Mouse (Mus musculus) kidney, adult 9 months (tissue): Measurements from ENCODE around the gene Ssbp3.

Experiments used
- DNase-seq: peaks from one replicate; pipeline ENCODE4 v3.0.0; 2022

Ssbp3 gene

DNA sequence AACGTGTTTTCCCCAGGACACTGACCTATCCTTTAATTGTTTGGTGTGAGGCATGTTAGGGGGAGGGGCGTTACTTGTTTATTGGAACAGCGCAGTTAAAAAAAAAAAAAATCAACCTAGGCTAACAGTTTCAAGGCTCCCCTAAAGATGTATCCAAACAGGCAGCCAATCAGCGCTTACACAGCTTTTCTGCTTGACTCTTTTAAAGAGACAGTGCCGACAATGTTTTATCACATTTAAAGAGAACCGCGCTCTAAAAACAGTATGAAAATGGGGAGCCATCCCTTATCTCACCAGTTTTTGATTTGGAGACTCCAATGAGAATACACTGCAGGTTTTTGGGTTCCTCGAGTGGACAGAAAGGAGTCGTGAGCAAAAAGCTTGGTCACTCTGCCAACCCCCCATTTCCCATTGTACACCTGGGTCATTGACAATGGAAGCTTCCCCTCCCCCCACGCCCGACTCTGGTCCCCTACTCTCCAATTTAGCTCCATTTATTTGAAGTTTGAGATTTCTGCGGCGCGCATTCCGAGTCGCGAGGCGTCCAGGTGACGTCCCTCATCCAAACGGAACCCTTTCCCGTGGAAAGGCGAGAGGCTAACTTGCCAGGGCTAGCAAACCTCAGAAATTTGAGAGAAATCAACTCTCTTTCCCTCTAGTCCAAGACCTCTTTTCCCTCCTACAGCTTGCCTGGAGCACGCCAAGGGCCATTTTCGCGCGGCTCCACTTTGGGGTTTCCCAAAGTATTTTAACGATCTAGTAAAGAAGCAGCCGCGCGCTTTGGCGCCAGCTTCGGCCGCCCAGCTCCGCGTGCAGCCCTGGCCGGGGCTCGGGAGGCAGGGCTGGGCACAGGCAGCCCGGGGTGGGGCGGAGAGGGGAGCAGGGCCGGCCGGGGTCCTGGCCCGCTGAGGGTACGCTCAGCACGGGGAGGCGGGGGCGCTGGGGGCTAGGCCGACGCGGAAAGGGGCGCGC lies at the start of gene Ssbp3:
Gene Ssbp3, plus strand, starts transcription at position 501 of the 972 bp plus-strand sequence.
- peak; percentile 96 for DNase-seq

DNA sequence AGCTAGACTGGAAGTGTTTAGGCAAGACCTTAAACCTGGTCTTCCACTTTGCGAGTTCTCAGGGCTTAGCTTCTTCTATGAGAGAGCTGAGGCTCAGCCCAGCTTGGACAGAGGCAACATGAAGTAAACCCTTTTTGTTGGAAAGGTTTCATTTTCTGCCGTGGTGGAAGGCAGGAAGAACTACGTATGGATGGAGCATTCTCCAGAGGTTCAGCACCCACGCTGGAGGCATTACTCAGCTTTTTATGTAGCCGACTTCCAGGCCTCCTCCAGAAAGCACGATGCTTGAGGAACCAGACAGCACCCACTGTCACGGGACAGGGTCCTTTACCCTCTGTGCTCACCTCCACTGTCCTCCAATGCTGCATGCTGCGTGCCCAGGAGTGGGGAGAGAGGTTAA lies 48.6 kb upstream of the Ssbp3 start:
- DNase-seq: no peak

DNA sequence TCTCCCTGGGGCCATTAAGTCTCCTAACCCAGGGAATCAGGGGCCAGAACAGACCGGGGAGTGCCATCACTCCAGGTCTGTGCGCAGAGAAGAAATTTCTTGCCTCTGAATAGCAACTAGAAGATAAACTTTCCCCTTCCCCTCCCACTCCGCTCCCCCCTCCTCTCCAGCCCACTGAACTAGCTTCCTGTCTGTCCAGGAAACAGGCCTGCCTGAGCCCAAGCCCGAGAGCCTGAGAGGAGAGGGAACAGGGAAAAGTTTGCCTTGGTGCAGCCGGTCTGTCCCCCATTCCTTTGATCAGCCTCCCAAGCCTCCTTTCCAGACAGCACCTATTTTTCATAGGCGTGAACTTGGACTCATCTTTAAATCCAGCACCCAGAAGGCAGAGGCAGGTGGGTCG lies 48.2 kb upstream of the Ssbp3 start:
- peak; percentile 38 for DNase-seq

DNA sequence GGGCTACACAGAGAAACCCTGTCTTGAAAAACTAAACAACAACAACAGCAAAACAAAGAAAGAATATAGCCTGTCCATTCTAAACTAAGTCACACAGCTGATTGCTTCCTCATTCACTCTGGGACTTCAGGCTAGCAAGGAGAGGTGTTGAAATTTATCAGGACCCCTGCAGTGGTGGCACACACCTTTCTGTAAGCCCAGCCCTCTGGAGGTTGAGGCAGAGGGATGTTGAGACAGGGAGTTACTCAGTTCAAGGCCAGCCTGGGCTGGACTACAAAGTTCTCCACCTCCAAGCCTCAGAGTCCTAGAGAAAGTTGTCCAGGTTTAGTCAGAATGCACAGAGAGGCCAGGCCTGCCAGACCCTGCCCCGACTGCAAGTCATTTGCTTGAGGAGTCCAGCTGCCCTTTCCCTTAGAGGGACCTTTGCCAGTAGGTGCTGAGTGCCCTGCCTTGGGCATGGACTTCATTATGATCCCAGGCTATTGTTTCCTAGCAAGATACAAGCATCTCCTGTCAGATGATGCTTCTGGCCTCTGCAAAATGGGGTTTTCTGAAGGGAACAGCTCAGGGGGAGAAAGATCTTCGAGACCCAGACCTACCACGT lies 47.6 kb upstream of the Ssbp3 start:
- no peak for DNase-seq

DNA sequence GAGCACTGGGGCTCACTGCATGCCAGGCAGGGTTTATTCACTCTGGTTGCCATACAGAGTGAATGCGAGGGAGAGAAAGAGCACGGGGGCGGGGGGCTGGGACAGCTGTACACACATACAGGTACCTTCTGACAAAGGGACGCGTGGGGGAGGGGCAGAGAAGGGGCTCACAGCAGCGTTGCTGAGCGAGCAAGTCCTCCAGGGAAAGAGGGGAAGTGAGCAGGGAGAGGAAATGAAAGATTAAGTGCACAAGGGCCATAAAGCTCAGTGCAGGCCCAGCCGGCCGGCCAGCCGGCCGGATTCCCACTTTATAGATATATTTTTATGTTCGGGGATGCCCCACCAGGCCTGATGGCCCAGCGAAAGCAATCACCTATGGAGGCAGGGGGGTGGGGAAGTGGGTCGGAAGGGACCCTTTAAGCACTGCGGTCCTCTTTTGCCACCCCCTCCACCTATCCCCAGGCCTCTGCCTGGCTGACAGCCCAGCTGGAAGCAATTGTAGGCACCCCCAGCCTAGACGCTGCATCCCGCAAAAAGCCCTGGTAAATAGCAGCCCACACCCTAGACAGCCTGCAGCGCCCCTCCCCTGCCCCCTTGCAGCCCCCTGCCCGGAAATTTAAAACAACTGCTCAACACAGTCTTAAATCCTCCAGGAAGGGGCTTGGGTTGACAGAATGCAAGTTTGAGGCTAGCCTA lies 44.9 kb upstream of the Ssbp3 start:
- no peak for DNase-seq

DNA sequence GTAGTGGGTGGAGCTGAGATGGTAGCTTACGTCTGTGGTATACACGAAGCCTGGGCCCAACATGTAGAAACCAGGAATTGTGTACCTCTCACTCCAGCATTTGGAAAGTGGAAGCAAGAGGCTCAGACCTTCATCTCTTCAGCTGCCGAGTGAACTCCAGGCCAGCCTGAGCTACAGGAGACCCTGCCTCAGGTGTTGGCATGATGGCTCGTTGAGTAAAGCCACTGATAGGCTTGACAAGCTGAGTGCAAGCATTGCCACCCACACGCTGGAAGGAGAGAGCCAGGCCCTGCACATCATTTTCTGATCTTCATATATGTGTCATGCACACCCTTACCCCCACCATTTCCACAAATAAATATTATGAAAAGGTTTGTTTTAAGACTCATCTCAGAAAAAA lies 44.1 kb upstream of the Ssbp3 start:
- DNase-seq: no peak

DNA sequence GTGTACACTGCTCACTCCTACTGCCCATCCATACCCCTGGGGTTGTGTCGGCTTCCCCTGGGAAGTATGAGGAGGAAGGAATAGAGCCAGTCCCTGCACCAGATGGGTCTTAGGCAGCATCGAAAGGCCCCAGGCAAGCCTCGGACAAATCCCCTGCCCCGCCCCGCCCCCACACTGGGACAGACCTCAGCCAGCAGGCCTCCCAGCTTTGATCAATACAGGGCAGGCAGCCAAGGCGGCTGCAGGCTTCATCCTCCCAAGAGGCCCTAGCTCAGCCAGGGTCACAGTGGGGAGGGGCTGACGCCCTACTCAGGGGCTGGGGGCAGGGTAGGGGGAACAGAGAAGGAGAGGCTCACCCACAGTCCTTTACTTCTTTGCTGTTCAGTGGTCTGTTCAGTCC lies 43.7 kb upstream of the Ssbp3 start:
- no peak for DNase-seq

DNA sequence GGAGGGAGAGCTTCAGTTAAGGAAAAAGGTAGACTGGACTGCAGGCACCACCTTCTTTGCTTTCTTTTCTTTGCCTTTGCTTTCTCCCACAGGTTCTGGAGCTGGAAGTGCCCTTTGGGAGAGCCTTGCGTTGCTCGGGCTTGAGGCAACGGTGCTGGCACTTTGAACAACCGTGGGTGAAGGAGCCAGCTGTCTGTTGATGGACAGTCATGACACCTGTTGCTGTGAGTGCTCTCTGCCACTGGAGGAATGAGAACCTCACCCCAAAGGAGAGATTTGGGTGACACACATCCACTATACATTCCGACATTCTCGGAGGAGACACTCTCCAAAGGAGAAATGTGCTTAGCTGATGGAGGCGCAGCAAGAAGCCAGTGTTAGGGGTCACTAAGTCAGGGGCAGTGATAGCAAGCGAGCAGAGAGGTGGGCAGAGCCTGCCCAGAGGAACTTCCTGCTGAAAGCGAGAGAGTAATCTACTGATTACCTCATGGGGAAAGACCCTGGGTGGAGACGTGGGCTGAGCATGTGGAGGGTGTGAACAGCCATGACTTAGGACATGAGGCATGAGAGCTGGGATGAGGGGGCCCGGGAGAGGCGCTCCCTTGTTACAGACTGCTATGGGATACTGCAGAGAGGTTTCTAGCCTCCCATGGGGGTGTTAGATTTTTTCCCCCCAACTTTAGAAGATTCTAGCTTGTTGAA lies 41.6 kb upstream of the Ssbp3 start:
- no peak for DNase-seq

DNA sequence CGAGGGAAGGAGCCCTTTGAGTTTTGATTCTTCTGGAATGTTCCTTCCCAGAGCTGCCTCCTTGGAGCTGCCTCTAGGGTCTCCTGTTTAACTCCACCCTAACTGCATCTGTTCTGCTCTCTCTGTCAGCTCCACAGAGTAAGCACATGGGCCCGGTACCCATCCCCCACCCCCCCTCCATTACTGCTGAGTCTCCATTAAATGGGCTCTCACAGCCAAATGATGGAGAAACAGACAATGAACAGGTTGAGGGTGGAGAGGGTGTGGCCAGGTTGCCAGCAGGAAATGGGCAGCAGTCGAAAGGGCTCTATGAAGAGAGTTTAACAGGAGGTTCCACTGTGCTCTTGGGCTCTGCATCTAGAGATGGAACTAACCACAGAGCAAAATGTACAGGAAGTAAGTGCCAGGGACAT lies 41.0 kb upstream of the Ssbp3 start:
- DNase-seq: no peak

DNA sequence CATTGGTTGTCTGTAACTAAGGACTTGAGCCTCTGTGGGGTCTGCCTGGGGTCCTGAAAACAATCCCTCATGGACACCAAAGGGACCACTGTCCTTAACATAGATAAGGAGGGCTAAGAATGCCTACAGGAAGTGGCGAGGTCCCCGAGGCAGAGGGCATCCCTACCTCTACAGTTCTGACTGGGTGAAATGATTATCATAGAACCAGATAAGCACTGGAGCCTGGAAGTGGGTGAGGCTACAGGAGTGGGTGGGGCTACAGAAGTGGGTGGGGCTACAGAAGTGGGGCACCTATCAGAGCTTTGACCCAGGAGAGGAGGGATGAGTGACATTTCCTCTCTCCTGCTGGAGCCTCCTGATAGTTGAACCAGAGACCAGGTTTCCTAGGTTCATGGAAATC lies 39.9 kb upstream of the Ssbp3 start:
- no peak for DNase-seq

DNA sequence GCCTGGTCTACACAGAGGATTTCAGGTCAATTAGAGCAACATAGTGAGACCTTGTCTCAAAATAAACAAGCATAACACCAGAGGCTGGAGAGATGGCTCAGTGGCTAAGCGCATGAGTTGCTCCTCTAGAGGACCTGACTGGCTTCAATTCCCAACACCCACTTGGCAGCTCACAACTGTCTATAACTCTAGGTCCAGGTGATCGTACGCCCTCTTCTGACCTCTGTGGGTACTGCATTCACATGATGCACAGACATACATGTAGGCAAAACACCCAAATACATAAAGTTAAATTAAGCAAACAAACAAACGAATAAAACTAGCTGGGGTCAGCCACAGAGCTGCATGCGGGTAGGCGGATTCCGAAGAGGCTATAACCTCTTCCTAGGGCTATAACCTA lies 36.0 kb upstream of the Ssbp3 start:
- DNase-seq: no peak

DNA sequence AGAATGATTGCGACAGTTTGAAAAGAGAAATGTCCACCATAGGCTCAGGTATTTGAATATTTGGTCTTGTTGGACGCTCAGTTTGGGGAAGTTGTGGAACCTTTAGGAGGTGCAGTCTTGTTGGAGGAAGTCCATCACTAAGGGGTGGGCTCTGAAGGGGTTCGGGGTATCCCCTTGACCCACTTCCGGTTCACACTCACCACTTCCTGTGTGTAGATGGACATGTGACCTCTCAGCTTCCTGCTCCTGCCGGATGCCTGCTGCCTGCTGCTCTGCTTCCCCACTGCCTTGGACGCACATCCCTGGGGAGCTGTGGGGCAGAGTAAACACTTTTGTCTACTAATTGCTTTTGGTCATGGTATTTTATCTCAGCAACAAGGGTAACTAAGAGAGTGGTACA lies 29.4 kb upstream of the Ssbp3 start:
- no peak for DNase-seq

DNA sequence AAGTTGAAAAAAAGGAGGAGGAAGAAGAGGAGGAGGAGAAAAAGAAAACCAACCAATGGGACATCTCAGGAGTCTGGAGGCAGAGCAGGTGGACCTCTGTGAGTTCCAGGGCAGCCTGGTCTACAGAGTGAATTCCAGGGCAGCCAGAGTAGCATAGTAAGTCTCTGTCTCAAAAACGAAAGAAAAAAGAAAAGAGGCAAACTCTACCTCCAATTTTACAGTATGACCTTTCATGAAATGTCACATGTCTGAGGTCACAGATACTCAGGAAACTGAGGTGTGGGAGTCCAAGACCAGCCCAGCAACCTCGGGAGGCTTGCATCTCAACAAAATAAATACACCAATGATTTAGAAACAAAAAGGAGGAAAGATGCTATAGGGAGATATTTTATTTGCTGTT lies 27.4 kb upstream of the Ssbp3 start:
- DNase-seq: no peak

DNA sequence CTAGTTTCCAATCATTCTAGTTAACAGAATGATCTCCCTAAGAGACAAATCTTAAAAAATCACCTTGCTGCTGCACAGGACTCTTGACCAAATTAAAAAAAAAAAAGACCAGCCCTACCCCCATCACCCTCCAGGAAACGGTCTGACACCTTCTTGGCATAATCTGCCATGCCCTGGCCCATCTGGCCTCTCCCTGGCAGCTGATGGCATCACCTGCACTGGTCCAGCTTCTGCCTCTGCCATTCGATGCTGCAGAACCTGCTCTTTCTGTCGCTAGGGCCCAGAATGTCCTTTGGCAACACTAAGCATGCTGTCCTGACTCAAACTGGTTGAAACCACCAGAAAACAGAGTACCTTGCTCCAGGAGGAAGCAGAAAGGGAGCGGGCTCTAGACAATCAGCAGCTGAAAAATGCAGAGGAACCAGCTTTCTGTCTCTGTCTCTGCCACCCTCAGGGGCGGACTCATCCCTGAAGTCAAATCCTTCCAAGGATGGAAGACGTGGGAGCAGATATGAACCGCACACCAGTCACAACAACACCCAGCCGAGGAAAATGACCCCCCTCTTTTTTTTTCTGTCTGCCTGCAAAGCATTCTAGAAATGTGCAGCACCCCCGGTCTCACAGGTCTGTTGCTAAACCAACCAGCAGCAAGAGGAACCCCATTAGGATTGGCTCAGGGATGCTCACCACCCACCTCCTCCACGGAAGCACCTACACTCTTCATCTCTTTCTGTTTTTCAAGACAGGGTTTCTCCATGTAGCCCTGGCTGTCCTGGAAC lies 24.0 kb upstream of the Ssbp3 start:
- peak; percentile 31 for DNase-seq

DNA sequence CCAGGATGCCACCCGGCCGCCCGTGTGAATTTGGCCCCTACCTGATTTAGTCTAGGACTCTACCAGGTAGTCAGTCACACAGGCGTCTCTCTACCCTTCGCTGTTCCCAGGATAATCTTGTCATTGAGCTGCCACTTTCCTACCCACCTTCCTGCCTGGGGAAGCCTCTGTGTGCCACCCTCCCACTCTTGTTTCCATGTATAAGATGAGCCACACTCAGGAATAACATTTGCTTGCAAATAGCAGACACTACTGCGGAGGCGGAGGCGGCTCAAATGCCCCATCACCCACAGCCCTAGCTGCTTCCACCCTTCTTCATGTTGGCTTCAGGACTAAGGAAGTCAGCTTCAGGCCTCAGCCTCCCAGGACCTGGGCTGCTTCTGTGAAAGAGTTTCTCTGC lies 14.4 kb upstream of the Ssbp3 start:
- no peak for DNase-seq

DNA sequence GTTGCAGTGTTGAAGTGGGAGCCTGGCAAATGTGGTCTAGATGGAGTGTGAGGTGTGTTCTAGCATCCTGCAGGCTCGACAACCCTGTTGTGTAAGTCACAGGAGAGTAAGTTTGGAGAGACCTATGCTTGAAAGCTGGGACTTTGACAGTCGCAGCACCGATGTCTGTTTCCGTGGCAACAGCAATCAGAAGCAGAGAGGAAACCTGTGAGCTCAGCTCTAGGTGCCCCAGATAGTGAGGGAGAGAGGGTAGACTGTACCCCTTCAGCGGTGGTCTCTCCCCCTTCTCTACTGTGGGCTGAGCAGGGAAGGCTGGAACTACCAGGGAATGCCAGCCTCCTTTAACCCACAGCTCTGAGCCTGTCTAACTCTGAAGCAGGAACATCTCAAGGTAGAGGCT lies 11.6 kb upstream of the Ssbp3 start:
- no peak for DNase-seq

DNA sequence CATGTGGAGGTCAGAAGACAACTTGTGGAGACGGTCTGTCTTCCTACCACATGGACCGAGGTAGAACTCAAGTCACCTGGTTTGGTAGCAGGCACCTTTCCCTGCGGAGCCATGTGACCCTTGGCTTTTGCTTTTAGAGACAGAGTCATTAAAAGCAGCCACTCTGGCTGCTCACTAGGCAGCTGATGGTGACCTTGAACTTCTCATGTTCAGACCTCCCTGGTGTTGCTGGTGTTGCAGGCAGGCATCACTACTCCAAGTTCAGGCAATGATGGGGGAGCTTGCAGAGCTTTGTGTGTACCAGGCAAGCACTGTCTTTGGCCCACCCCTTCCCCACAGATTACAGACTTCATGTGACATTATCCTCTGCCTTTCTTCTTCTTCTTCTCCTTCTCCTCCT lies 11.0 kb upstream of the Ssbp3 start:
- no peak for DNase-seq

DNA sequence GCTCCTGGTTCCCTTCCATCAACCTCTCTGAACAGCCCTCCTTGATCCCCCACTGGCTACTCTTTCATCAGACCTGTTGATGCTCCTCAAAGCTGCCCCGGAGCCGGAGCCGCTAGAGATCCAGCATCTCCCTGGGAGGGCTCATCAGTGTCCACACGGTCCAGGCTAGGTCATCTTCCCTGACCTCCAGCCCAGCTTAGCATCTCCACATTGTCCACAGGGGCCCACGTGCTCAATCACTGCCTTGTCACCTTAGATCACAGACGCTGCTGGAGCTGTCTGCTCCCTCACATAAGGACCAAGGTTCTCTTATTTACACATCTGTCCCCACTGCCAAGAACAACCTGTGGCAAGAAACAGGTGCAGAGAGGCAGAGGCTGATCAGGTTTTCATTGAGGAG lies 9.8 kb upstream of the Ssbp3 start:
- no peak for DNase-seq

DNA sequence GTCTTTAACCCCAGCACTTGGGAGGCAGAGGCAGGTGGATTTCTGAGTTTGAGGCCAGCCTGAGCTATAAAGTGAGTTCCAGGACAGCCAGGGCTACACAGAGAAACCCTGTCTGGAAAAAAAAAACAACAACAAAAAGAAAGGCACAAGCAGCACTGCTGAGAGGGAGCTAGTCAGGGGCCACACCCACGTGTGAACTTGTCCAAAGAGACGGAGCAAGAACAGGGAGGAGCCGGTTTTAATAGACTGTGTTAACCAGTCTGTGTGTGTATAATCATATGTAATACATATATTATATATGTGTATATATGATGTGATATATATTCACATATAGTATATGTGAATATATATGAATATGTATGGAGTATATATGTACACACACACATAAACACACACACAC lies 8.9 kb upstream of the Ssbp3 start:
- no peak for DNase-seq

DNA sequence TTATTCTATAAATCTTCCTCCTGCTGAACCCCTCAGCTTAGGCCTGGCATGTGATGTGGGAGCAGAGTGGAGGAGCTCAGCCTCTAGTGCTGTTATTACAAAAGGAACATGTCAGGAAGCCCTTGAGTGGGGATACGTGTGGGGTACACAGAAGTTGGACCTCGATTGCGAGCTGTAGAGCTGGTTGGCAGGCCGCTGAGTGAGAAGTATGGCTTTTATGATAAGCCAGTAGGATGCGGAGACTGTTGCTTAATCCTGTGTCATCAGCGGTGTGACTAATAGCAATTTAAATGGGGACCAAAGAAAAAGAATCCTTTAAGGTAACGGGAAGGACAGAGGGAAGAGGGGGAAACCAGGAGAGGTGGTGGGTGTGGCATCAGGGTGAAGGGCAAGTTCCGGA lies 8.3 kb upstream of the Ssbp3 start:
- DNase-seq: no peak

DNA sequence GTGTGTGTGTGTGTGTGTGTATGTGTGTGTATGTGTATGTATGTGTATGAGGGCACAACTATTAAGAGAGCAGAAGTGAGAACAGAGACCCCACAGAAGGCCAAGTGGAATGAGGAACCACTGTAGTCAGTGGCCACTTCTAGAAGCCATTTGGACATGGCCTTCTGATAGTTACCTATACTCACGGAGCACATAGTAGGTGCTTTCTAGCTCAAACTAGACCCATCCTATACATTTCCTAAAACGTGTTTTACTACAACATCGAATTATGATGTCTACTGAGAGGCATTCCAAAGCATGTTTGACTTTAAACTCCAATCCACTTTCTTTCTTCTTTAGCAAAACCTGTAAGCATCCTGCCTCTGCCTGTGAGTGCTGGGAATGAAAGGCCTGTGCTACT lies 4.6 kb upstream of the Ssbp3 start:
- DNase-seq: no peak

DNA sequence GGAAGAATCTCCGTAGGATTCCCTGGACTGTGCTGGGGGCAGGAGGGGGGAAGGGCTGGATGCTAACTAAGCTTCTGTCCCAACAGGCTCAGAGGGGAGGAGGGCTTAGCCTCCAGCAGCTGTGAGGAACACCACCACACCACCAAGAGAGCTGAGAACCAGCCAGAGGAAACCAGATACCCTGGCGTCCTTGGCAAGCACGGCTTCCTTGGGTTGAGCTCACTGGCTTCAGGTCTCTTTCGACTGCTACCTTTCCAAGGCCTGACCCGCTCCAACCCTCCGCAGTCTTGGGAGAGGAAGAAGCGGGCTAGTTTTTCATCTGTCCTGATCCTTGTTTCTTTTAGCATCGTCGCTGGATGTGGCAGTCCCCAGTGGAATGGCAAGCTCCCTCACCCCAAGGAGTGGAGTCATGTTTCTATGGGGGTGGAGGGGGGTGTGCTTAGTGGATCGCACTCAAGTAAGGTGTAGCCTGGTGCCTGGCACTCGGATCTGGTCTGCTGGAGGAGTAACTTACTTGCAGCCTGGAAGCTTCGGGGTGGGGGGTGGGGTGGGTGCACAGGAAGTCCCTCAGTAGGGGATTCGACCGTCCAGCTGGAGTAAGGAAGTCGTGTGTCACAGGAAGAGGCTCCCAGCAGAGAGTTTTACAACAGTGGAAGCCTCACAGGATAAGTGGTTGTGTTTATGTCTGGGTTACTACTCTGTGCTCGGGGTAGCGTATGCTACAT lies 2.6 kb upstream of the Ssbp3 start:
- no peak for DNase-seq
